Mouse (Mus musculus) lung, postnatal 0 days (tissue): ENCODE results near the gene Pard3.

Source experiments
- CTCF ChIP-seq: IDR thresholded peaks from 2 replicates; pipeline ENCODE4 v1.5.1; 2016; ENCODE audit warnings: antibody characterized with exemption, mild to moderate bottlenecking
- EP300 ChIP-seq: IDR thresholded peaks from 2 replicates; pipeline ENCODE4 v1.6.1; 2016; ENCODE audit warnings: antibody characterized with exemption, mild to moderate bottlenecking, control low read depth

DNA sequence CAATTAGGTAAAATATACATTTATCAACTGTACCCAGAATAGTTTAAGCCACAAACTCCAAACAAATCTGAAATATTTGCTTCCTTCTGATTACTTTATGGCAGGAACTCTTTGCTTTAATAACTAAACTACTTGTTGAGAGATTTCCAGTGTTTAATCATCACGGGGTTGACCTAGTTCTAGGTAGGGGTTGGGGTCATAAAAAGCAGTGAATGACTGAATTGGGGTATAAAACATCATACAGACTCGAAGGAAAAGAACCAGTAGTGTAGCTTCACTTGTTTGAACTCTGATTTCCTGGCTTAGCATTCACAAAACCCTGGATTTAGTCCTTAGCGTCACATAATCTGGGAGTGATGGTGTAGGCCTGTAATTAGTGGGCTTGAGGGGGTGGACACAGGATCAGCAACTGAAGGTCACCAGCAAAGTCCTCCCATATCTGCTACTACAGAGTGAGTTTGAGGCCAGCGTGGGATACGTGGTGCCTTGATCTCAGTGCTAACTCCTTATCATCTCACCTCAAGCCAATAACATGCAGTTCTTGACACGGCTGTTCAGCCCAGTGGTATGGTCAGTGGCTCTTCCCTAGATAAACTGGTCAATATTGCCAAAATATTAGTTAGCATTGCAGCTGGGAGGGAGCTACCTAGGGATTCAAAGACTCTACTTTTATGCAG lies 111.6 kb downstream of the Pard3 start:
- TF ChIP-seq CTCF: no peak
- TF ChIP-seq EP300: no peak
